Mouse (Mus musculus) C2C12 (cell line): ENCODE data around the gene Thap12. TPM values are rescaled to one million over a fixed set of nuclear protein-coding genes. Genes with fewer than 3 reads are reported as not detected.

ENCODE experiments used
- H3K27me3 ChIP-seq: one replicate; pipeline ENCODE4 v1.6.1; 2011; ENCODE audit not compliant: control insufficient read depth, insufficient read depth, insufficient read length
- H3K36me3 ChIP-seq: one replicate; pipeline ENCODE4 v1.6.1; 2011; ENCODE audit not compliant: control insufficient read depth, insufficient read depth
- H3K4me3 ChIP-seq: one replicate; pipeline ENCODE4 v1.5.1; 2011; ENCODE audit warnings: mild to moderate bottlenecking, control low read depth; ENCODE audit not compliant: poor library complexity, insufficient read depth, severe bottlenecking
- H3K79me2 ChIP-seq: one replicate; pipeline ENCODE4 v1.6.1; 2011; ENCODE audit not compliant: control insufficient read depth, insufficient read depth
- H3K79me3 ChIP-seq: one replicate; pipeline ENCODE4 v1.6.1; 2011; ENCODE audit warnings: low read depth, control low read depth
- H3ac ChIP-seq: one replicate; pipeline ENCODE3; 2011; ENCODE audit warnings: low read depth; ENCODE audit not compliant: control insufficient read depth, insufficient read length
- CEBPB ChIP-seq: IDR thresholded peaks from one replicate; pipeline ENCODE4 v1.6.1; 2011; ENCODE audit warnings: low read depth, mild to moderate bottlenecking, control low read depth, moderate library complexity
- CTCF ChIP-seq: IDR thresholded peaks from one replicate; pipeline ENCODE4 v1.5.1; 2011; ENCODE audit not compliant: control insufficient read depth, insufficient read depth, insufficient read length
- FOSL1 ChIP-seq: IDR thresholded peaks from one replicate; pipeline ENCODE4 v1.8.0; 2011; ENCODE audit warnings: mild to moderate bottlenecking, low read length; ENCODE audit not compliant: poor library complexity, insufficient read depth, severe bottlenecking
- MAX ChIP-seq: IDR thresholded peaks from one replicate; pipeline ENCODE4 v1.6.1; 2011; ENCODE audit warnings: mild to moderate bottlenecking, control low read depth
- MYOD1 ChIP-seq: IDR thresholded peaks from one replicate; pipeline ENCODE4 v1.6.1; 2011; ENCODE audit warnings: low read depth; ENCODE audit not compliant: control insufficient read depth, insufficient read length
- MYOG ChIP-seq: IDR thresholded peaks from one replicate; pipeline ENCODE4 v1.6.1; 2011; ENCODE audit not compliant: control insufficient read depth, insufficient read length; ENCODE audit errors: extremely low read depth
- USF1 ChIP-seq: IDR thresholded peaks from one replicate; pipeline ENCODE4 v1.6.1; 2011; ENCODE audit warnings: low read depth, mild to moderate bottlenecking, control low read depth, moderate library complexity
- polyA plus RNA-seq: library from polyadenylated mRNA; unstranded; fragments of >200 nt; fragmentation: generic; extraction: Trizol; gene quantifications from one replicate; pipeline ENCODE4 v1.2.1, GENCODE M21; 2012; ENCODE audit warnings: missing spikeins

The Thap12 gene
- polyA plus RNA-seq, 1 experiment: 22.3 TPM

DNA sequence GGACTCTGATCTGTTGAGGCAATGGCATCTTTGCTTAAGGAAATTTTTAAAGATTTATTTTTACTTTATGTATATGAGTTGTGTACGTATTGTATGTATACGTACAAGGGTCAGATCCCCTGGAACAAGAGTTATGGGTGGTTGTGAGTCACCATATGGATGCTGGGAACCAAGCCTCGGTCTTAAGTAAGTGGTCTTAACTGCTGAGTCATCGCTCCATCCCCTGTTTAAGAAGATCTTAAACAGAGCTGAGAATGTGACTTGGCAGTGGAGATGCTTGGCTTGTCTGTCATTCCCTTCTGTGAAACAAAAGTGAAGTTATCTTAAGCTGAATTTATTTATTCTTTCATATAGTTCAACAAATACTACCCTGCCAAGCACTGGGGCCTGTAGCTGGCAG, 31.1 kb downstream of the Thap12 start:
- Histone ChIP-seq H3K4me3 (no peak overlapping the region), H3K79me3 (no peaks in the 10 kb centered on the region), H3K79me2 (no peaks in the 10 kb centered on the region), H3K27me3 (no peaks in the 10 kb centered on the region), H3K36me3 (no peaks in the 10 kb centered on the region), H3ac (no peak overlapping the region)
- no peak for TF ChIP-seq MAX
- TF ChIP-seq CTCF: no peak
- no peak for TF ChIP-seq USF1
- no peak for TF ChIP-seq FOSL1
- no peak for TF ChIP-seq MYOD1
- TF ChIP-seq MYOG: no peak
- TF ChIP-seq CEBPB: no peak

DNA sequence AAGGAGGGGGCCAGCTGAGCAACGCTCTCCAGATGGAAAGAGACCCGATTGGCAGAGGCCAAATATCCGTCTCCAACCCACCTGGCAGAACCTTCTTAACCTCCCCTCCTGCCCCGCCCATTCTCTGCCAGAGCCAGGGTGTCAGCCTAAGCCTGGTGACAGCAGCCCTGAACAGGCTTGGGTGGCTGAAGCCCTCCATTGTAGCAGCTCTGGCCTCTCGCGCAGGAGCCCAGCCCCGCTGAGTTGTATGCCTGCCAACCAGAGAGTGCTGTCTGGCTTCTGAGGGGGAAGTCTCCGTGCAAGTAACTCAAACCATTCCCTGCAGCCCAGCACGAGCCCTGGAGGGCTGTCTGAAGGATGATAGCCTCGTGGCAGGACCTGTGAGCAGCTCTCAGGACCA, 32.0 kb downstream of the Thap12 start:
- Histone ChIP-seq H3K79me2 (no peaks in the 10 kb centered on the region), H3K36me3 (no peaks in the 10 kb centered on the region), H3K4me3 (no peak overlapping the region), H3ac (no peak overlapping the region), H3K79me3 (no peaks in the 10 kb centered on the region), H3K27me3 (no peaks in the 10 kb centered on the region)
- no peak for TF ChIP-seq USF1
- TF ChIP-seq MYOD1: no peak
- TF ChIP-seq MYOG: no peak
- no peak for TF ChIP-seq CEBPB
- no peak for TF ChIP-seq FOSL1
- no peak for TF ChIP-seq MAX
- no peak for TF ChIP-seq CTCF

DNA sequence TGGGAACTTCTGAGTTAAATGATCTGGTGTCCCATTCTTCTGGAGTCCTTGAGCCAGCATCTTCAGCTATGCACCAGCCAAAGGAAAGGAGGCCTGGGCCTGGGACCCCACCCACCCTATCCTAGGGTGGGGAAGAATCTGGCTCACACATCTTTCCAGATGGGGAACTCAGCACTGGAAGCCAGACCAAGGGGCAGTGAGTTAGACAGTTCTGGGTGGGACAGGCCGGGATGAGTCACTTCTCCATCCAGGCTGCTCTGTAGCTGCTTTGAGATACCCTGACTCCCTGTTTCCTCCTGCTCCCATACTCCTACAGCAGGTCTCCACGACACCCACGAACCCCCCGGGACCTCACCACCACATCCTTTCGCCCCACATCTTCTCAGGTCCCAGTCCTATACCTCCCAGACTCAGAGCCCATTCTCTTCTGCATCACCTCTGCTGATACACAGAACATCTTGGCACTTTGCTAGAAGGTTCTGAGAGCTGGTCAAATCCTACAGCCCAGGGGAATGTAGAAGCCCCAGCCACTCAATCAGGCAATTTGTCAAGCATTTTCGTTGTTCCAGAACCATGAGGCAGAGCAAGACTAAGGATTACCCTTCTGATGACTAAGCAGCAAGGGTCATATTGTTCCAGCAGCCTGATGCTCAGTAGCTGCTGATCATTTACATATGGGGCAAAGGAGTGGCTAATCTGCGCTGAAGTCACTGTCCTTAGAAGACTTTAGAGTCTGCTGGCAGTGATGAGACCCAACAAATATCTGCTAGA, 34.1 kb downstream of the Thap12 start:
- H3ac ChIP-seq: no peak overlapping the region
- TF ChIP-seq MAX: no peak
- TF ChIP-seq USF1: no peak
- TF ChIP-seq FOSL1: no peak
- no peak for TF ChIP-seq MYOG
- no peak for TF ChIP-seq CEBPB
- TF ChIP-seq CTCF: no peak
- no peak for TF ChIP-seq MYOD1

DNA sequence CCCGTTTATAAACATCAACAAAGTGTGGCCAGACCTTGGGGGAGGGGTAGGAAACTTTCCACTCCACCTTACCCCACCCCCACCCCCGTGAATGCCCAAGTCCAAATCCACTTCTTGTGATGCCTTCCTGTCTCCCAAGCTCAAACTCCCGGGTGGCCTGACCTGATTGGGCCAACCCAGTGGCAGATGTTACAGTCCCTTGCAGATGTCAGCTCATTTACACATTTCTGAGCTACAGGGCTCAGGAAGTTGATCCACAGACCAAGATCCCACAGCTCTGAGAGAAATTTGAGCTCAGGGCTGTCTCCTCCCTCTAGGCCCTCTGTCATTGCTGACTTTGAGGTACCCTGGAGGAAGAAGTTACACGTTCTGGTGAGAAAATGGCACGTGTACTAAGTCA, 37.5 kb downstream of the Thap12 start:
- TF ChIP-seq MYOG: no peak
- TF ChIP-seq CTCF: no peak
- no peak for TF ChIP-seq CEBPB
- no peak for TF ChIP-seq MYOD1
- no peak for TF ChIP-seq USF1
- H3K79me2 ChIP-seq: no peaks in the 10 kb centered on the region
- no peaks in the 10 kb centered on the region for H3K79me3 ChIP-seq
- H3K36me3 ChIP-seq: no peaks in the 10 kb centered on the region
- H3ac ChIP-seq: no peak overlapping the region
- peaks cover 8% of the 10 kb centered on the region for H3K27me3 ChIP-seq
- no peak overlapping the region for H3K4me3 ChIP-seq

More for the DNA sequence above, 34.1 kb downstream of the Thap12 start:
- H3K79me3 ChIP-seq: no peaks in the 10 kb centered on the region
- H3K27me3 ChIP-seq: no peaks in the 10 kb centered on the region
- H3K4me3 ChIP-seq: no peak overlapping the region
- no peaks in the 10 kb centered on the region for H3K79me2 ChIP-seq
- no peaks in the 10 kb centered on the region for H3K36me3 ChIP-seq

DNA sequence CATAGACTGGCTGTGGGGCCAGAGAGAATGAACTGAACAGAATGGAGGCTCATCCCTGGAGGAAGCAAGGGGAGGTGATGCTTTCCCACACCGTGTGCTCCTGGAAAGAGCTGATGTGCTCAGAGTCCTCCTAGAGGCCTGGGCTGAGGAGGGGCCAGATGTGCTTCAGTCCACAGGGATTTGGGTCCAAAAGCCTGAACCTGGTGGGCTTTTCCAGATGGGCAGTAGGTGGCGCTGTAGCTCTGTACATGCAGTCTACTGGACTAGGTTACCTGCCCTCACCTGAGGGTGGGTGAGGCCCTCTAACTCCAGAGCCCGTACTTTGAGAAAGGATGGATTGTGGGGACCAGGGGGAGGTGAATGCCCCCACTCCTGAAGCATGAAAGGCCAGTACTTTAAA, 40.4 kb downstream of the Thap12 start:
- H3K79me2 ChIP-seq: no peaks in the 10 kb centered on the region
- no peaks in the 10 kb centered on the region for H3K79me3 ChIP-seq
- no peak overlapping the region for H3K4me3 ChIP-seq
- H3ac ChIP-seq: no peak overlapping the region
- no peaks in the 10 kb centered on the region for H3K36me3 ChIP-seq
- peaks cover 20% of the 10 kb centered on the region for H3K27me3 ChIP-seq
- no peak for TF ChIP-seq MYOD1
- no peak for TF ChIP-seq FOSL1
- TF ChIP-seq CTCF: peak; percentile 11
- TF ChIP-seq MYOG: no peak

DNA sequence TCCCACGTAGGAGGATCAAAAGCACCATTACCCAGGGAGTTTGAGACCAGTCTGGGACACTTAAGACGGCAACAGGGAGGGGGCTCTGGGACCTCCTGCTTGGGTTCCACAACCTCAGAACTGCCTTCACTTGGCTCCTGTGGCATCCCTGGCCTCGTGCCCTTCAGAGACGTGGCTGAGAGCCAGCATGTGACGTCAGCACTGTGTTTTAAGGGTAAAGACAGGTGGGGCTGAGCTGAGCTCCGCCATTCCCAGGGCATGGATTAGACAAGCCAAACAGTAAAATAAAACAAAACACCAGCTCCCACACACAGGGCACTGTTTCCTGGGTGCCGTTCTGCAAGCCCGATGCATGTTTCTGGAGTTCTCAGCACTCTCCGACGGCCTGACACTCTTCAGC, 47.5 kb downstream of the Thap12 start:
- Histone ChIP-seq H3K4me3 (no peak overlapping the region), H3K27me3 (peaks cover 27% of the 10 kb centered on the region), H3ac (no peak overlapping the region), H3K36me3 (no peaks in the 10 kb centered on the region), H3K79me3 (no peaks in the 10 kb centered on the region), H3K79me2 (no peaks in the 10 kb centered on the region)
- TF ChIP-seq MAX (no peak), MYOD1 (no peak)

DNA sequence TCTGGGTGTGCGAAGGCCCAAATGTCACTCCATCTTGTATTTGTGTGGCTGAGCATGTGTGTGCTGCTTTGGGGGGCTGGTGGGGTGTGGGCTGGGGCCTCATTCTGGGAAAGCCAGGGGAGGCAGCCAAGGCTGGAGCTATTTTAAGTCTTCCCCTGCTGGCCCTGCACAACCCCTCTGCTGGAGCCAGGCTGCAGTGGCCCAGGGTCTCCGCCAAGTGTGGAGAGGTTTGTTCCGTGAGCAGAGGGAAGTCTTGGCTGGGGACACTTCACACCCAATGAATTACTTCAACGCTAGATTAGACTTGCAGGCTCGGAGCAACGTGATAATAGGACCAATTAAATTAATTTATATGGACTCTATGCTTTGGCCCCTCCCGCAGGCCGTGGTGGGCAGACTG, 49.8 kb downstream of the Thap12 start:
- Histone ChIP-seq H3K79me3 (no peaks in the 10 kb centered on the region), H3K27me3 (peaks cover 15% of the 10 kb centered on the region), H3K36me3 (no peaks in the 10 kb centered on the region), H3K79me2 (no peaks in the 10 kb centered on the region), H3K4me3 (no peak overlapping the region), H3ac (no peak overlapping the region)
- TF ChIP-seq MYOD1: no peak
- no peak for TF ChIP-seq FOSL1
- TF ChIP-seq MAX: no peak
- no peak for TF ChIP-seq USF1
- no peak for TF ChIP-seq CEBPB
- no peak for TF ChIP-seq MYOG
- TF ChIP-seq CTCF: no peak
